In the genomic region with DNA sequence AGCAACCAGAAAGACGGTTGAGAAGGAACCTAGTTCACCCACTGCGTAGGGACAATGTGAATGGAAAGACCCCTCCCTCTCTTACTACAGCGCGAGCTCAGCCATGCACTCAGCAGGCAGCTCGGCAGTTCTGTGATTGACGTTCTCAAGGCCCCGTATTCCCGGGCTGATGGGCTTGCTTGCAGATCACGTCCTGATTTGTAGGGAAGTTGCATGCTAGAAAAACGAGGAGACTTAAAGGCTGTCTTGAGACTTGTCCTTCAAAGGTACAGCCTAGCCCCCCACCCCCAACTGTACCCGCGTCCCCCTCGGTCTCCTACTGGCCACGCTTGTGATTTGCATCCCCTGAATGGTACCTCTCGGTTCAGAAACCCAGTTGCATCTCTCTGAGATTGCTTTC, we compare ENCODE assay signal across 13 mouse cellular contexts.
DNase-seq lines count a peak whose midpoint lies in the region; ATAC-seq lines count a peak whose summit lies in the region.
"Had no signal": no experiment of that assay in that cellular context is flagged by ENCODE, and none has a peak within 500 bp of the region (broad histone marks: within the 10 kb centered on the region; RNA-seq: fewer than 3 reads in every experiment).

No protein-coding gene starts in this region.

- no peak overlapping the region for H3K9ac ChIP-seq in heart, embryonic 13.5 days
- no peak overlapping the region for H3K9ac ChIP-seq in forebrain, embryonic 14.5 days (ENCODE audit: low read length)
- H3K9ac ChIP-seq in limb, embryonic 13.5 days: no peak overlapping the region
- peak overlapping the region; percentile 34; the same call in 1 of the 2 replicates for H3K9ac ChIP-seq in neural tube, embryonic 13.5 days

- no peaks in the 10 kb centered on the region for H3K36me3 ChIP-seq in heart, embryonic 13.5 days
- H3K36me3 ChIP-seq in forebrain, embryonic 14.5 days (ENCODE audit: control insufficient read depth, insufficient read depth, low read length): no peaks in the 10 kb centered on the region
- H3K36me3 ChIP-seq in limb, embryonic 13.5 days: no peaks in the 10 kb centered on the region
- H3K36me3 ChIP-seq in neural tube, embryonic 13.5 days: no peaks in the 10 kb centered on the region

- no peak for DNase-seq in heart, postnatal 4 days
- peak; percentile 72 for DNase-seq in forebrain, embryonic 14.5 days (ENCODE audit: low spot score)
- DNase-seq in layer of hippocampus, postnatal 14 days (ENCODE audit: low spot score in 2 of 2): no peak
- DNase-seq in frontal cortex, postnatal 36 days (ENCODE audit: low spot score in 2 of 2): no peak
- DNase-seq in cerebellum, adult 18-20 months: no peak
- DNase-seq: heart, adult 2 months; layer of hippocampus, adult 9-11 months had no signal

- H3K4me2 ChIP-seq in heart, embryonic 13.5 days: peak overlapping the region; percentile 37
- H3K4me2 ChIP-seq in forebrain, embryonic 14.5 days (ENCODE audit: low read length): peak overlapping the region; percentile 28
- H3K4me2 ChIP-seq in limb, embryonic 13.5 days (replicated peaks): 0 out of 2 replicates have a peak overlapping the region, but pooled peaks have one; percentile 21
- H3K4me2 ChIP-seq in neural tube, embryonic 13.5 days: peak overlapping the region; percentile 32
- H3K4me2 ChIP-seq: liver, embryonic 11.5 days had no signal

- no peaks in the 10 kb centered on the region for H3K9me3 ChIP-seq in heart, embryonic 13.5 days
- H3K9me3 ChIP-seq in forebrain, embryonic 14.5 days (replicated peaks; ENCODE audit: control insufficient read depth, low read length): no peaks in the 10 kb centered on the region
- no peaks in the 10 kb centered on the region for H3K9me3 ChIP-seq in limb, embryonic 13.5 days
- no peaks in the 10 kb centered on the region for H3K9me3 ChIP-seq in neural tube, embryonic 13.5 days

- H3K27me3 ChIP-seq in heart, embryonic 13.5 days (replicated peaks): no peaks in the 10 kb centered on the region
- no peaks in the 10 kb centered on the region for H3K27me3 ChIP-seq in forebrain, embryonic 14.5 days (replicated peaks; ENCODE audit: control insufficient read depth, insufficient read depth, low read length)
- H3K27me3 ChIP-seq in limb, embryonic 13.5 days: peaks cover 6% of the 10 kb centered on the region; the same call in 1 of the 2 replicates
- H3K27me3 ChIP-seq in neural tube, embryonic 13.5 days: no peaks in the 10 kb centered on the region

- H3K27ac ChIP-seq in heart, embryonic 13.5 days (replicated peaks): no peak overlapping the region
- H3K27ac ChIP-seq in forebrain, embryonic 14.5 days (ENCODE audit: low read depth, low read length): peak overlapping the region; percentile 76
- H3K27ac ChIP-seq in limb, embryonic 13.5 days: no peak overlapping the region
- peak overlapping the region; percentile 70 for H3K27ac ChIP-seq in neural tube, embryonic 13.5 days (replicated peaks)
- H3K27ac ChIP-seq: heart, adult 2 months had no signal

- H3K4me1 ChIP-seq in heart, embryonic 13.5 days: peaks cover 58% of the 10 kb centered on the region
- H3K4me1 ChIP-seq in forebrain, embryonic 14.5 days (ENCODE audit: control insufficient read depth, insufficient read depth, low read length): peaks cover 48% of the 10 kb centered on the region
- H3K4me1 ChIP-seq in limb, embryonic 13.5 days: peaks cover 91% of the 10 kb centered on the region
- peaks cover 83% of the 10 kb centered on the region for H3K4me1 ChIP-seq in neural tube, embryonic 13.5 days (replicated peaks)

- no peak for ATAC-seq in heart, embryonic 13.5 days (ENCODE audit: extremely low read depth, insufficient number of reproducible peaks, low FRiP score, low TSS enrichment)
- ATAC-seq in forebrain, embryonic 14.5 days: peak; percentile 42
- ATAC-seq in limb, embryonic 13.5 days (ENCODE audit: low FRiP score, low read depth): no peak
- ATAC-seq in neural tube, embryonic 13.5 days (ENCODE audit: low read depth): peak; percentile 54; the same call in 1 of the 2 replicates
- ATAC-seq: intestine, postnatal 0 days had no signal

- 31% methylated on average over 15 of the region's 15 CpGs for WGBS in heart, embryonic 13.5 days
- WGBS in forebrain, embryonic 14.5 days: 11% methylated on average over 15 of the region's 15 CpGs
- 30% methylated on average over 15 of the region's 15 CpGs for WGBS in limb, embryonic 13.5 days
- 7% methylated on average over 15 of the region's 15 CpGs for WGBS in neural tube, embryonic 13.5 days

- H3K4me3 ChIP-seq in heart, embryonic 13.5 days: no peak overlapping the region
- H3K4me3 ChIP-seq in forebrain, embryonic 14.5 days (ENCODE audit: low read depth, low read length): no peak overlapping the region
- no peak overlapping the region for H3K4me3 ChIP-seq in limb, embryonic 13.5 days
- no peak overlapping the region for H3K4me3 ChIP-seq in neural tube, embryonic 13.5 days
- H3K4me3 ChIP-seq: heart, adult 2 months; myocyte had no signal

Comparison
In these comparisons a context has a peak if more than half of its experiments do, and no peak if none do; other contexts are left out.
1. ATAC-seq: peak in forebrain, embryonic 14.5 days (single experiment) and neural tube, embryonic 13.5 days (single experiment); none in heart, embryonic 13.5 days (single experiment) and limb, embryonic 13.5 days (single experiment).
2. H3K27ac ChIP-seq: peak in forebrain, embryonic 14.5 days (single experiment) and neural tube, embryonic 13.5 days (single experiment); none in heart, embryonic 13.5 days (single experiment) and limb, embryonic 13.5 days (single experiment).
3. Peak in every context shown above with its lines, with median percentiles within 50 percentile points of each other: H3K4me2 ChIP-seq.